Mouse (Mus musculus) intestine, embryonic 16.5 days (tissue): ENCODE measurements around the gene Secisbp2. TPM values are rescaled to one million over a fixed set of nuclear protein-coding genes. Genes with fewer than 3 reads are reported as not detected.
A peak's percentile ranks its signal among the peaks of the same experiment; 100 is the strongest.

Experiments
- ATAC-seq: fragments of 200-750 bp; cut with Nextera tagmentation; 2 replicates; pipeline ENCODE4 v1.8.0; 2017; ENCODE audit warnings: moderate TSS enrichment, moderate library complexity
- H3K27ac ChIP-seq: fragments of 300-500 bp; sonication (generic); 2 replicates; pipeline ENCODE4 v1.5.1; 2014; ENCODE audit warnings: mild to moderate bottlenecking, low read length
- H3K27me3 ChIP-seq: fragments of 300-500 bp; sonication (generic); replicated peaks from 2 replicates; pipeline ENCODE4 v1.6.1; 2014; ENCODE audit warnings: low read length, control low read depth, mixed read lengths; ENCODE audit not compliant: control insufficient read depth, insufficient read depth
- H3K36me3 ChIP-seq: fragments of 300-500 bp; sonication (generic); 2 replicates; pipeline ENCODE4 v1.6.1; 2014; ENCODE audit warnings: low read length, control low read depth; ENCODE audit not compliant: control insufficient read depth, insufficient read depth
- H3K4me1 ChIP-seq: fragments of 300-500 bp; sonication (generic); 2 replicates; pipeline ENCODE4 v1.6.1; 2014; ENCODE audit warnings: low read length, control low read depth, mixed read lengths; ENCODE audit not compliant: control insufficient read depth, insufficient read depth
- H3K4me2 ChIP-seq: fragments of 300-500 bp; sonication (generic); 2 replicates; pipeline ENCODE4 v1.6.1; 2014; ENCODE audit warnings: low read depth, low read length, control low read depth
- H3K4me3 ChIP-seq: fragments of 300-500 bp; sonication (generic); 2 replicates; pipeline ENCODE4 v1.5.1; 2014; ENCODE audit warnings: mild to moderate bottlenecking, low read length
- H3K9ac ChIP-seq: fragments of 300-500 bp; sonication (generic); 2 replicates; pipeline ENCODE4 v1.6.1; 2014; ENCODE audit warnings: low read depth, low read length
- H3K9me3 ChIP-seq: fragments of 300-500 bp; sonication (generic); 2 replicates; pipeline ENCODE4 v1.6.1; 2016; ENCODE audit warnings: low read length, control low read depth; ENCODE audit not compliant: control insufficient read depth
- WGBS: fragments of 180-500 bp; shearing (Covaris S2); extraction: QIAGEN DNeasy Blood & Tissue Kit; methylation state at CpG from one replicate; pipeline ENCODE4 v1.1.7; 2014; 5-methylcytosine and 5-hydroxymethylcytosine counted together
- polyA plus RNA-seq: library from polyadenylated mRNA; unstranded; fragments of >200 nt; fragmentation: Nextera tagmentation; extraction: Ambion mirVana; gene quantifications from 2 replicates; pipeline ENCODE4 v1.2.1, GENCODE M21; 2015

Gene Secisbp2
- polyA plus RNA-seq, 1 experiment from 2014 or later, result 28.9 TPM

DNA sequence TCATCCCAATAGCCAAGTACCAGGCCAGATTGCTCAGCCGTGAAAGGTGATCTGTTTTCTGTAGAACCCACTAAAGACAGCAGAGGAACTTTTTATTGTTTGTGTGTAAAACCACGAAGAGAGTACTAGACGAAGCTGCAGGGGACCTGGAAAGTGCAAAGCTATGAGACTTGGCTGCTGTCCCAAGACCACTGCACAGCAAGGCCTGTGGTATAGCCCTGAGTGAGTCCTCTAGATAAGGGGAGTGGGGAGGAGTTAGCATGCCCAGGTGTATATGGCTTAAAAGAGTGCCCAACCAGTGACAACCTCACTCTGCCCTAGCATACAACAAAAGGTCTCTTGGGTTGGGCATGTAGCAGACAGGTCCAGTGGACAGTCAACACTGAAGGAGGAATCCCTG lies 37.2 kb downstream of the Secisbp2 start:
- Histone ChIP-seq H3K27me3 (no peaks in the 10 kb centered on the region), H3K9me3 (no peaks in the 10 kb centered on the region), H3K4me3 (no peak overlapping the region), H3K27ac (no peak overlapping the region), H3K9ac (no peak overlapping the region), H3K4me2 (no peak overlapping the region), H3K36me3 (0 out of 2 replicates have a peak, but pooled peaks cover 2% of the 10 kb centered on the region), H3K4me1 (0 out of 2 replicates have a peak, but pooled peaks cover 2% of the 10 kb centered on the region)
- no peak for ATAC-seq
- 56% methylated on average over 3 of the region's 3 CpGs for WGBS

DNA sequence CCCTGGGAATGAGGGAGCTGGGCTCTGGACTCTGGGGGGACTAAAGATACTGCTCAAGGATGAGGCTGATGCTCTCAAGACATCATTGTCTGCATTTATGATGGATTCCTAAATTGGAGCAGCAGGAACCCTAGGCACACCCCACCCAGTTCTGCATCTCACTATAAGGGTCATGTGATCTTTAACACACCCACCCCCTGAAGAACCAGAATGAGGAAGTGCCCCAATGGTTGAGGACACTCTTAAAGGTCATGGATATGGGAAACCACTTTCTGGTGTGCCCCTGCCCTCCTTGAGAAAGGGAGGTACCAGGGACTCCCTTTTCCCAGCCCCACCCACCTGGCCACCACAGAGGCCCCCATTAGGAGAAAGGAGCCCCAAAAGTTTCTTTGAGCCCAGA lies 45.0 kb downstream of the Secisbp2 start:
- no peak overlapping the region for H3K4me3 ChIP-seq
- H3K27me3 ChIP-seq, result no peaks in the 10 kb centered on the region
- H3K9ac ChIP-seq, result no peak overlapping the region
- ATAC-seq, result no peak
- no peaks in the 10 kb centered on the region for H3K9me3 ChIP-seq
- H3K36me3 ChIP-seq, result no peaks in the 10 kb centered on the region
- no peaks in the 10 kb centered on the region for H3K4me1 ChIP-seq
- H3K27ac ChIP-seq, result no peak overlapping the region
- no peak overlapping the region for H3K4me2 ChIP-seq

DNA sequence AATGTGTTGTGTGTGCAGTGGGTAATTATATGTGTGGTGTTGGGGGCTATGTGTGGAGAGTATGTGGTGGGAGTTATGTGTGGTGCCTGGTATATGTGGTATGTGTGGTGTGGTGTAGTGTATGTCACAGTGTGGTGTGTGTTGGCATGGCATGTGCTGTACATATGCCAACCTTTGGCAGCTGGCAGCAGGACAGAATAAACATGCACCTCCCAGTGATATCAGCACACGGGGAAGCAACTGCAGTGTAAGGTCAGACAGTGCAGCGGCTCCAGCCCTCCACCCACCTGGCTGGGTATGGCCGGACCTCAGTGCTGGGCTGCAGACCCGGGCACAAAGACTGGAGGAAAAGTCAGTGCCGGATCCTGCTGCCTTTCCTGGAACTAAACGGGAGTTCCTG lies 46.0 kb downstream of the Secisbp2 start:
- Histone ChIP-seq H3K27me3 (no peaks in the 10 kb centered on the region), H3K4me1 (no peaks in the 10 kb centered on the region), H3K36me3 (no peaks in the 10 kb centered on the region), H3K9ac (no peak overlapping the region), H3K27ac (no peak overlapping the region), H3K4me3 (no peak overlapping the region), H3K4me2 (no peak overlapping the region), H3K9me3 (no peaks in the 10 kb centered on the region)
- ATAC-seq, result no peak
- 77% methylated on average over 6 of the region's 6 CpGs for WGBS

GRCm38 (mm10) chr13:51697897-51698296 lies 46.4 kb downstream of the Secisbp2 start:
- 61% methylated on average over 4 of the region's 4 CpGs for WGBS
- H3K4me3 ChIP-seq, result no peak overlapping the region
- H3K27me3 ChIP-seq, result no peaks in the 10 kb centered on the region
- no peaks in the 10 kb centered on the region for H3K9me3 ChIP-seq
- H3K36me3 ChIP-seq, result no peaks in the 10 kb centered on the region
- H3K9ac ChIP-seq, result no peak overlapping the region
- no peak overlapping the region for H3K27ac ChIP-seq
- no peak for ATAC-seq
- no peak overlapping the region for H3K4me2 ChIP-seq
- H3K4me1 ChIP-seq, result no peaks in the 10 kb centered on the region

DNA sequence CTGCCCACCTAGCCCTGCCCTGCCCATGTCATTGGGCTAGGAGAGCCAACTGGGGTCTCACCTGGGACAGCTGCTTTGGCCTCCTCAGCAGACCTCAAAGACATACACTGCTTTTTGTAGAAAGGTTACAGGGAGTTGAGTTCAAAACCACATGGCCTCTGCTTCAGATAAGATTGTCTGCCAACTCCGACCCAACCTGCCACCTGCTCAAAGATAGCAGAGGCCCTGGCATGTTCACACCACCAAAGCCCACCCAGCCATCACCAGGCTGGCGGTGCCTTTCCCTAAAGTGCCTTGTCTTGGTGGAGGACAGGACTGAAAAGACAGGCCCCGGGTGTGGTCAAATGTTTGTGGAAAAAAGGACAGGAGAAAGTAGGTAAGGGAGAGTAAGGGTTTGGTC lies 46.8 kb downstream of the Secisbp2 start:
- no peak overlapping the region for H3K27ac ChIP-seq
- H3K4me3 ChIP-seq, result no peak overlapping the region
- no peaks in the 10 kb centered on the region for H3K27me3 ChIP-seq
- H3K4me2 ChIP-seq, result no peak overlapping the region
- no peaks in the 10 kb centered on the region for H3K36me3 ChIP-seq
- WGBS, result 76% methylated on average over 3 of the region's 3 CpGs
- H3K9me3 ChIP-seq, result no peaks in the 10 kb centered on the region
- H3K9ac ChIP-seq, result no peak overlapping the region
- ATAC-seq, result no peak
- no peaks in the 10 kb centered on the region for H3K4me1 ChIP-seq

GRCm38 (mm10) chr13:51703893-51704292 lies 52.4 kb downstream of the Secisbp2 start:
- no peak overlapping the region for H3K4me3 ChIP-seq
- no peak for ATAC-seq
- H3K27me3 ChIP-seq, result no peaks in the 10 kb centered on the region
- 77% methylated on average over 5 of the region's 5 CpGs for WGBS
- no peaks in the 10 kb centered on the region; the same call in 1 of the 2 replicates for H3K4me1 ChIP-seq
- no peak overlapping the region for H3K27ac ChIP-seq
- H3K4me2 ChIP-seq, result no peak overlapping the region
- no peaks in the 10 kb centered on the region for H3K9me3 ChIP-seq
- H3K36me3 ChIP-seq, result no peaks in the 10 kb centered on the region
- H3K9ac ChIP-seq, result no peak overlapping the region

GRCm38 (mm10) chr13:51705882-51706854 lies 54.7 kb downstream of the Secisbp2 start:
- Histone ChIP-seq H3K4me2 (peak overlapping the region; percentile 33), H3K4me3 (no peak overlapping the region), H3K27ac (no peak overlapping the region), H3K27me3 (no peaks in the 10 kb centered on the region), H3K4me1 (peaks cover 6% of the 10 kb centered on the region), H3K36me3 (no peaks in the 10 kb centered on the region), H3K9me3 (no peaks in the 10 kb centered on the region), H3K9ac (0 out of 2 replicates have a peak overlapping the region, but pooled peaks have one; percentile 6)
- no peak for ATAC-seq
- 57% methylated on average over 22 of the region's 22 CpGs for WGBS

DNA sequence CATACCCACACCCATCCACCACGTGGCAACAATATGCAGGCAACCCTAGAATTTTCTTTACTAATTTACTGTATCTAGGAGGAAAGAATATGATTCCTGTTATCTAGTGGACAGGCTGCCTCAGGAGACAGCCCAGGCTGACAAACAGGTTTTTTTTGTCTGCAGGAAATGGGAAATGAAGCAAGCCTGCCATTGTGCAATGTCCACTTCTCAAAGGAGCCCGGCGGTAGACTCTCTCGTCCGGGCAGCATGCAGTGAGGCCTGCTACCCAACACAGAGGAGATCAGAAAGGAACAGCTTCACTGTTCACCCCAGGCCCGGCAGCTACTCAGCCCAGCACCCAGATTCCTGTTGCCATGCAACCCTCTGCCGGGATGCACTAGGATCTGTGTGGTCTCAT lies 59.2 kb downstream of the Secisbp2 start:
- Histone ChIP-seq H3K27me3 (no peaks in the 10 kb centered on the region), H3K36me3 (no peaks in the 10 kb centered on the region), H3K27ac (no peak overlapping the region; the same call in 1 of the 2 replicates), H3K9me3 (no peaks in the 10 kb centered on the region), H3K4me2 (no peak overlapping the region), H3K4me1 (peaks cover 7% of the 10 kb centered on the region), H3K4me3 (no peak overlapping the region), H3K9ac (peak overlapping the region; percentile 10; the same call in 1 of the 2 replicates)
- 55% methylated on average over 7 of the region's 7 CpGs for WGBS
- ATAC-seq, result peak; percentile 82

- Histone ChIP-seq H3K4me1 (peaks cover 7% of the 10 kb centered on the region), H3K4me2 (no peak overlapping the region), H3K9ac (no peak overlapping the region), H3K27me3 (no peaks in the 10 kb centered on the region), H3K9me3 (no peaks in the 10 kb centered on the region), H3K27ac (no peak overlapping the region), H3K36me3 (no peaks in the 10 kb centered on the region), H3K4me3 (no peak overlapping the region)
- 95% methylated on average over 8 of the region's 8 CpGs for WGBS
- no peak for ATAC-seq
Observed at GRCm38 (mm10) chr13:51712022-51712421, 60.5 kb downstream of the Secisbp2 start.
